Mouse (Mus musculus): ENCODE results near the gene Slc39a11.

- TF ChIP-seq CTCF (IDR thresholded peaks at IDR 0.05; ENCODE audit: extremely low read depth, insufficient read length, insufficient replicate concordance, low read depth, low read length) (no peak), POLR2A (IDR thresholded peaks at IDR 0.05; ENCODE audit: low read depth, low read length) (no peak)
Measured at GRCm38 (mm10) chr11:113558505-113558904, 91.4 kb downstream of the Slc39a11 start.

Measured in small intestine, adult 2 months (tissue).